Mouse (Mus musculus) thymus, postnatal 4 days (tissue): ENCODE measurements at regions not wholly inside any gene's neighbourhood (a gene's known extent, or its start where the extent isn't known, plus 50 kb on each side); places are given as distances from the start of the nearest gene placed in this dataset.

Experiments used
- DNase-seq: peaks from one replicate; pipeline ENCODE4 v3.0.0; 2021

DNA sequence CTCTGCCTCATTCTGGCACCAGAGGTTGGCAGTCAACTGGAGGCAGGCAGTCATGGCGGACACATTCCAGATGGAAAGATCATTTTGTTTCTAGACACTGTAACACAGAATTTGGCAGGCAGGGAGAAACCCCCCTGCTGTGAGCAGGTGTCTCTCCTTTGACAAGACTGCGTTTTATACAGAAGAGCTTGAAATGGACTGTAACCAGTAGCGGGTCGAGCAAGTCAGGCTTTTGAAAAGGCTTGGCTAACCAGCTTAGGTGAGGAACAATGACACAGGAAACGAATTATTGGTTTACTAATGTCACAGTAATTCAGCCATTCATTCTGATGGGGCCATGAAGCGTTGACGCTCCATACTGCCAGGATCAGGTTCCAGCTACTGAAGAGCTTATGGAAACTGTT lies 275.3 kb upstream of the Slc24a5 start:
- no peak for DNase-seq

DNA sequence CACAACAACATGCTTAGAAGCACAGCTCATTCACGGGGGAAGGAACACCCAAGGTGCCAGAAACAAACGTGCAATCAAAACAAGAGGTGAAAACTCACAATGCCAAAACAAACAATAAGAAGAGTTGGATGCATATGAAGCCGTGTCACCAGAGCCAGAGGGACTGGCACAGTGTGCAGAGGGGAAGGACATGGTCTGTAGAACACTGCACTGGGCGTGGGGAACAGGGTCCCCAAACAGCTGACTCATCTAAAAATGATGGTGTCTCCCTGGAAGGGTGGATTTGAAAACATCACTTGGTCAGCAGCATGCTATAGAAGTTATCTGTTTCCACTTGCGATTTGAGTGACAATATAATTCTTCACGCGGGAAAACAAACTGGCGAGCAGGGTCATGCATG lies 256.2 kb upstream of the Slc24a5 start:
- DNase-seq: no peak

GRCm38 (mm10) chr2:124816814-124817213 lies 251.1 kb upstream of the Slc24a5 start:
- DNase-seq: no peak

DNA sequence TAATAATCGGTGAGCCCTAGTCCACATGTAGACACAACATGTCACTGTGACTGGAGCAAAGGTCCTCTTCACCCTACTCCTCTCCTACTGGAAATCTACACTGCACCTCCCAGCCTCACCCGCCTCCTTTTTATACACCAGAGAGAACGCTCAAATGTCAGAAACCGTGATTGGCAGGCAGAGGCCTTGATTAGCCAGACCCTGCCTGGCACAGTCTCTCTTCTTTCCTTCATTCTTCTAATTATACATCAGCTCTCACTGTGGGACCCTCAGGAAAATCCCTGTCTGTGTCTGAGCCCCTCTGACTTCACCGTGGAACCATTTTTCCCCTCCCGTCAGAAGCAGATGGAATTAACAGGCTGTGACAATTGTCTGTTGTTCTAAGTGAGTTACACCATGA lies 248.1 kb upstream of the Slc24a5 start:
- no peak for DNase-seq

DNA sequence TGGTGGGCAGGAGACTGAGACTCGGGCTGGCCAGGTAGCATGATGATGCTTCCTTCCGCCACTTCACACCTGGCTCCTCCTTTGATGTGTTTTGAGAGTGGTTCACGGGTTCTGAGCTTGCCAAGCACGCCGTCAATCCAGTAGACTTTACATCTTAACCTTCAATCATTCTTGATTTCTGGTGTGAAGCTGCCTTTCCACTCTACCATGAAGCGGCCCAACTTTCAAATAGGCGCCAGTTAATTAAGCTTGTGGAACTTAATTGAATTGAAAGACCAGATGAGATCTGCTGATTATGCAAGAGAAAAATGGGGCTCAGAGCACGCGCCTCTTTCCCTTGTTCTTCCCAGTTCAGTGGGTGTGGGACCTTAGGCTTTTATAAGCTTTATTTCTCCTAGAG lies 247.1 kb upstream of the Slc24a5 start:
- DNase-seq: no peak

- DNase-seq: no peak
Observed at GRCm38 (mm10) chr2:124821366-124821765, 246.6 kb upstream of the Slc24a5 start.

GRCm38 (mm10) chr2:124848812-124849211 lies 219.1 kb upstream of the Slc24a5 start:
- DNase-seq: no peak

GRCm38 (mm10) chr2:124858504-124858903 lies 209.4 kb upstream of the Slc24a5 start:
- no peak for DNase-seq

DNA sequence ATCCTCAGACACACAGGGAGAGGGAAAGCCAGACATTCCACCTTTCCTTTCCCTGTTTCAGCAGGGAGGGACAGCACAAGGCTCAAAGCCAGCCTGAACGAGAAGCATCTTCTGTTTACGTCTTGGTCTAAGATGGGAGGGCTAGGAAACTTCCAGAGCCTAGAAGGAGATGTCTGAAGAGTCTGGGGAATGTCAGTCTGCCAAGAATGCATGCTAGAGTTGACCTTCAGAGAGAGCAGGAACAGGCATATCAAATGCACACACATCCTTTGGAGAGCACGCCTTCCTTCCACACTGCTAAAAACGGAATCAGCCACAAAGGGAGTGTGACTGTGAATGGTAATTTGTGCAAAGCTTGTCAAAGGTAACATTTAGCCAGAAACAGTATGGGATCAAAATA lies 179.7 kb upstream of the Slc24a5 start:
- no peak for DNase-seq

GRCm38 (mm10) chr2:124895002-124895401 lies 172.9 kb upstream of the Slc24a5 start:
- no peak for DNase-seq

GRCm38 (mm10) chr2:124903556-124903955 lies 164.4 kb upstream of the Slc24a5 start:
- no peak for DNase-seq

DNA sequence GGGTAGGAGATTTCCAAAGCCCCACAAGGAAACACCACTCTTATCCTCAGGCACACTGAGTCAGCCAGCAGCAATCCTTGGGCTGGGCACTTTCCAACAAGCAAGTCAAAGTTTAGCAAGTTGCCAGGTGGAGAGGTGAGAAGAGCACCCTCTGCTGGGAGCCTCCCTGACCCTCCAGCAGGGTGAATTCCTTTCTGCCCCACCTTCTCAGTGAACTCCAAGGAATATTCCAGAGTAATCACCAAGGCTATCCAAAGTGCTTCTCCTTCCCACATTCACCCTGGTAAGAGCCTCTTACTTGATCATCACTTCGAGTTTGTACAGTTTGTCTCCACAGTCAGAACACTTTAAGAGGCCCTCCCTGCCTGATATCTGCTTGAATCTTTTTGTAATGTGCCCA lies 162.8 kb upstream of the Slc24a5 start:
- no peak for DNase-seq

DNA sequence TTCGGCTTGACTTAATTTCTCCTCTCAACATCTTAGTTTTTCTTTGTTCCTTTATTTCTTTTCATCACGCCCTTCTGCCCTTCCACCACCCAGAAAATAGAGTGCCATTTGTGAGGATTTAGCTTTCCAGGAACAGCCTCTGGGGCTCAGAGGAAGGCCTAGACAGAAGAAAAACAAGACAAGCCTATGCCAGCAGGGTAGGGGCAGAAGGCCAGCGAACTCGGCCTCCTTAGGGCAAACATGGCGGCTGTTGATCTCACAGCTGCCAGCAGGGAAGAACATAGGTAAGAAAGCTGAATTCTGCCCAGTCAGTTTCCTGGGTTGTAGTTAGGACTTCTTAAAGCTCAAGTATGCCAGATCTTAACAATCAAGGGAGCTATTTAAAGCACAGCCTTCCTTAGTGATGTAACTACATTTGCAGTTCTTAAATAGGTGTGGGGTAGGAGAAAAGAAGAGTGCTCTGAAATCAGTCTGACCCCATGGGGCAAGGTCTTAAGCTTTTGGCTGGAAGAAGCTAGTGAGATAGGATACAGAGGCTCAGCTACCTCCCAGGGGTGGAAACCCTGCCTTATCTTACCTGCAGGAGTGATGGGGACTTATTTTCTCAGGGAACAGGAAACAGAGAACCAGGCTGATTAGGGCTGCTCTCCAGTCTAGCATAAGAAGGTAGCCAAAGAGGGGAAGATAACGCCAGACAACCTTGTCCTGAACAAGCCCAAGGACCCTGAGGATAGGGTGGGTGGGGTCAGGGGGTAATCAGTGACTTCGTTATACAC lies 148.8 kb upstream of the Slc24a5 start:
- no peak for DNase-seq

DNA sequence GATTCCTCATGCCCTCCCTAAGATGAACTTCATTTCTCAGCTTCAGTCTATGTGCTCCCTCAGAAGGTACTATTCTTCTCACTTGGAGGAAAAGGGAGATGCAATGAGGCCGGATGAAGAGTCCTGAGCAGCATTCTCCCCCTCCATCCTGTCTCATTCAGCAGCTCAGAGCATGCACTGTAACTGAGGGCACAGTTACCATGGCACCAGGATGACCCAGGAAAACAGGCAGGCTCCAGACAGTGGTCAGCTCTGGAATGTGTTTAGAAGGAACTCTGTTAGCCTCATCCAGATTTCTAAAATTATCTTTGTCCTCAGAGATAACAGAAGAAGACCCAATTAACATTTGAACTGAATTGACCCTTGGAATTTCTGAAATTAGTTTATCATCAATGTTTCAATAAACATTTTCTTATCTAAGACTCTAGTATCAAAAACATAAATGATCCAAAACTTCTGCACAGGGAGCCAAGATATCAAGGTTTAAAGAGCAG lies 148.1 kb upstream of the Slc24a5 start:
- no peak for DNase-seq

GRCm38 (mm10) chr2:124920265-124920664 lies 147.7 kb upstream of the Slc24a5 start:
- no peak for DNase-seq

- peak; percentile 24 for DNase-seq
Observed at GRCm38 (mm10) chr2:124927882-124928758, 139.8 kb upstream of the Slc24a5 start.

DNA sequence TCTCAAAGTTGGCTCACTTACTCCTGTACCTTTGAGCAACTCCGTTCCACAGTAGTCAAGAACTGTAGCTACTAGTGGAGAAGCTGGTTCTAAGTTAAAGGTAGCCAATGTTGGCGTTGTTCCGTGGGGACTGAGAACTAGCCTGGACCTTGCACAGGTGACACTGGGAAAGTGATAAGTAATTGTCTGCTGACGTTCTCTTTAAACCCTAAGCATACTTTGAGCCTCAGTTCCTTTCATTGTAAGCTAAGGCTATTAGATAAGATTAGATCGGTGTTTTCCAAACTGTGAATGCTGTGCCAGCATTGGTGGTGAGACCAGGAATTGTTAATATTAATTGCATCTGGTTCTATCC lies 139.2 kb upstream of the Slc24a5 start:
- DNase-seq: no peak

DNA sequence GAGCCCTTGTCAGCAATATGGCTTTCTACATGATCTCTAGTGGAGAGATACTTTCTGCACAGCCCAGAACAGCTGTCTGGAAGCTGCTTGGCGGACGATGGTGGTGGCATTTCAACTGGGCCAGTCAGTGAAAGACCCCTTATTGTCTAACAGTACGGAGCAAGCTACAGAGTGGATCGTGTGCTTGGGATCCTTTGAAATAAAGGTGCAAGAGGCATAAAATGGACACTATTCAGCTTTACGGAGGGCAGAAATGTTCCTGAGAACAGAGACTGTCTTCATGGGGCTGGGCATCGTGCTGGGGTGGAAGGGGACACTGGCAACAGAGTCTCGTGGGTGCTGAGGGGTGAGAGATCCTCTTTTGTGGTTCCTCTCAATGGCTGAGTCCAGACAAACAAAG lies 137.2 kb upstream of the Slc24a5 start:
- DNase-seq: no peak

DNA sequence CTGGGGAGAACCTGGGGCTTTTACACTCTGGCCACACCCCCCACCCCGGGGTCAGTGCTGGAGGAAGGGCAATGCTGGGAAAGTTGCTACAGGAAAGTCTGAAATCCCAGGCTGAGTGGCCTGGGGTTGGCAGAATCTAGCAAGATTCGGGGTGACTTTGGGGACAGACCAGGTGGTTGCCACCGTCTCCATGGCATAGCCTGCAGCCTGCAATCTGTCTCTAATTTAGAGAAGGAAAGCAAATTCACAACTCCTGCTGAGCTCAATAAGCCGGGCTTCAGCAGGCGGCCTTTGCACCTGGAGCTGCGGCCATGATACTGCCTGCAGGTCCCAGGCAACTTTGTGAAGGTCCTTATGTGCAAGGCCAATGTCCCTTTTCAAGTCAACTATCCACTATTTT lies 135.4 kb upstream of the Slc24a5 start:
- no peak for DNase-seq

DNA sequence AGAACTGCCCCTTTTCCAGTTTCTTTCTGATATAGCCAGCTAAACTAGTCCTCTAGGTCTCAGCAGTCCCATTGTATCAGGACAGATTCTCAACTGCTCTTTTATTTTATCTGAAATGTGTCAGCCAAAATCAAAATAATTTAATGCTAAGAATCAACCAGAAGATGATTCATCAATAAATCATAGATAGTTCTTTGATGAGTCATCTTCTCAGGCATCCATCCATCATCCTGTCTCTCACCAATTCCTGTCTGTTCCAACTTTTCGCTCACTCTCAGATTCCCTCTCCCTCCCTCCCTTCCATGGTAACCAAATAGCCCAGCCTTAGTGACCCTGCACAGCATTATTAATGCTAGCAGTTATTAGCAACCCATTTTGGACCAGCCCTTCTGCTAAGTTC lies 134.0 kb upstream of the Slc24a5 start:
- DNase-seq: no peak

GRCm38 (mm10) chr2:124948263-124948781 lies 119.6 kb upstream of the Slc24a5 start:
- no peak for DNase-seq

DNA sequence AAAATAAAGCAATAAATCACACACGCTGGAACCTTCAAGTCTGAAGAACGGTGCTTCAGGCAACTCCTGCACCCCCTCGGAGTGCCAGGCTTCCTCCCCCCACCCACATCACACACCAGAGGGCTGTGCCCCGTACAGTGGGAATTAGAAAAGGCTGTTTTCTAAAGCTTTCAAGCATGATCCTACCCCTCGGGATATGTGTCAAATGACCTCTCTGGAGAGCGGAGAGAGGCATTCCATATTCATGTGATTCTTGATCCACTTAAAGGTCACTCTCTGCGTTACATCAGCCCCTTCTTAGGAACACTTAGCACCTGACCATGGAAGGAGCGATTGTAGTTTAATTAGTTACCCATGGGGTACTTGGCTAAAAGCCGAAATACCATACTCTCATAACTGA lies 119.1 kb upstream of the Slc24a5 start:
- no peak for DNase-seq

DNA sequence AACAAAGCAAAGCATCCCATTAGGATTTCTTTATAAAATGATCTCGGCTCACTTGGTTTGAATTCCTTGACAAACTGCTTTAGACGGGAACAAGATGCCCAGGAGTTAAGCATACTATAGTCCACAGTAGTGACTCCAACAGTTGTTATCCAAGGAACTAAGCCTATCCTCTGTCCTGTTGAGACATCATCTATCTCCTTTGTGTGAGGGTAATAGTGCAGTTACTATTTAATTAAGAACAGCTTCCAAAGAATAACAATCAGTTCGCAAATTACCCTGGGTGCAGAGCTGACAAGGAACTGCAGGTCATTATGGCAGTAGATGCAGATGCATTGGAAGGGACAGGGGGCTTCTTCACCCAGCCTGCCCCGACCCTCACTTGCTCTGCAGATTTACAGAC lies 115.7 kb upstream of the Slc24a5 start:
- no peak for DNase-seq

- no peak for DNase-seq
Observed at GRCm38 (mm10) chr2:124953015-124953414, 114.9 kb upstream of the Slc24a5 start.
